Mouse (Mus musculus) heart, postnatal 0 days (tissue): ENCODE measurements around the gene Anapc16. TPM values are rescaled to one million over a fixed set of nuclear protein-coding genes. Genes with fewer than 3 reads are reported as not detected.

ENCODE experiments used
- ATAC-seq: fragments of 200-750 bp; cut with Nextera tagmentation; 2 replicates; pipeline ENCODE4 v1.8.0; 2017; ENCODE audit warnings: low read depth, moderate number of reproducible peaks, moderate library complexity; ENCODE audit not compliant: insufficient read depth
- DNase-seq: peaks from one replicate; pipeline ENCODE4 v3.0.0-alpha.2; 2016; ENCODE audit warnings: low spot score
- H3K27ac ChIP-seq: fragments of 300-500 bp; sonication (generic); 2 replicates; pipeline ENCODE4 v1.5.1; 2014; ENCODE audit warnings: low read depth, mild to moderate bottlenecking
- H3K27me3 ChIP-seq: fragments of 300-500 bp; sonication (generic); 2 replicates; pipeline ENCODE4 v1.6.1; 2014; ENCODE audit warnings: low read length, mixed read lengths; ENCODE audit not compliant: control insufficient read depth, insufficient read depth
- H3K36me3 ChIP-seq: fragments of 300-500 bp; sonication (generic); replicated peaks from 2 replicates; pipeline ENCODE4 v1.6.1; 2014; ENCODE audit warnings: low read length, mixed read lengths; ENCODE audit not compliant: control insufficient read depth, insufficient read depth
- H3K4me1 ChIP-seq: fragments of 300-500 bp; sonication (generic); 2 replicates; pipeline ENCODE4 v1.6.1; 2014; ENCODE audit warnings: antibody characterized with exemption; ENCODE audit not compliant: control insufficient read depth, insufficient read depth
- H3K4me2 ChIP-seq: fragments of 300-500 bp; sonication (generic); 2 replicates; pipeline ENCODE4 v1.6.1; 2014; ENCODE audit warnings: low read depth, mild to moderate bottlenecking, low read length, moderate library complexity
- H3K4me3 ChIP-seq: fragments of 300-500 bp; sonication (generic); 2 replicates; pipeline ENCODE4 v1.5.1; 2014; ENCODE audit warnings: low read depth, low read length
- H3K9ac ChIP-seq: fragments of 300-500 bp; sonication (generic); replicated peaks from 2 replicates; pipeline ENCODE4 v1.6.1; 2014; ENCODE audit warnings: low read depth, low read length, mixed read lengths
- H3K9me3 ChIP-seq: fragments of 300-500 bp; sonication (generic); replicated peaks from 2 replicates; pipeline ENCODE4 v1.6.1; 2016; ENCODE audit warnings: low read length; ENCODE audit not compliant: control insufficient read depth
- CTCF ChIP-seq: IDR thresholded peaks from 2 replicates; pipeline ENCODE4 v1.5.1; 2016; ENCODE audit warnings: antibody characterized with exemption, control low read depth, low read depth
- EP300 ChIP-seq: IDR thresholded peaks from 2 replicates; pipeline ENCODE4 v1.6.1; 2016; ENCODE audit warnings: antibody characterized with exemption, low read depth
- WGBS: fragments of 180-500 bp; shearing (Covaris S2); extraction: QIAGEN DNeasy Blood & Tissue Kit; methylation state at CpG from one replicate; pipeline ENCODE4 v1.1.7; 2014; 5-methylcytosine and 5-hydroxymethylcytosine counted together
- polyA plus RNA-seq: library from polyadenylated mRNA; unstranded; fragments of >200 nt; fragmentation: Nextera tagmentation; extraction: Ambion mirVana; gene quantifications from 2 replicates; pipeline ENCODE4 v1.2.1, GENCODE M21; 2015
- total RNA-seq: library from RNA; depleted of rRNA; stranded (reverse); fragments of >200 nt; gene quantifications from 2 replicates; pipeline ENCODE4 v1.2.3, GENCODE M21; 2014; ENCODE audit warnings: low replicate concordance

The Anapc16 gene
- total and polyA plus RNA-seq, 2 experiments from 2014 or later, result 29.7 to 104 TPM

DNA sequence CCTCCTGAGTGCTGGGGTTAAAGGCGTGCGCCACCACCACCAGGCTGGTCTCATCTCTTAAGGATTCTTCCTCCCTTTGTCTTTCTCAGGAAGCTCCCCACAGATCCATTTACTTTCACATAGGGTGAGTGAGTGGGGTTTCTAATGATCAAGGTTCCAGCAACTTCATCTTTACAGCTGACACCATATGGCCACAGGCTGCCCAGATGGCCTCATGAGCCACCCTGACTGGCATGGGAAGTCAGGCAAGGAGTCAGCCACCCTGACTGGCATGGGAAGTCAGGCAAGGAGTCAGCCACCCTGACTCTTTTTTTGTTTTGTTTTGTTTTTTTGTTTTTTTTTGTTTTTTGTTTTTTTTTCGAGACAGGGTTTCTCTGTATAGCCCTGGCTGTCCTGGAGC, 57.5 kb downstream of the Anapc16 start:
- 86% methylated on average over 3 of the region's 3 CpGs for WGBS
- peaks cover 36% of the 10 kb centered on the region for H3K4me1 ChIP-seq

DNA sequence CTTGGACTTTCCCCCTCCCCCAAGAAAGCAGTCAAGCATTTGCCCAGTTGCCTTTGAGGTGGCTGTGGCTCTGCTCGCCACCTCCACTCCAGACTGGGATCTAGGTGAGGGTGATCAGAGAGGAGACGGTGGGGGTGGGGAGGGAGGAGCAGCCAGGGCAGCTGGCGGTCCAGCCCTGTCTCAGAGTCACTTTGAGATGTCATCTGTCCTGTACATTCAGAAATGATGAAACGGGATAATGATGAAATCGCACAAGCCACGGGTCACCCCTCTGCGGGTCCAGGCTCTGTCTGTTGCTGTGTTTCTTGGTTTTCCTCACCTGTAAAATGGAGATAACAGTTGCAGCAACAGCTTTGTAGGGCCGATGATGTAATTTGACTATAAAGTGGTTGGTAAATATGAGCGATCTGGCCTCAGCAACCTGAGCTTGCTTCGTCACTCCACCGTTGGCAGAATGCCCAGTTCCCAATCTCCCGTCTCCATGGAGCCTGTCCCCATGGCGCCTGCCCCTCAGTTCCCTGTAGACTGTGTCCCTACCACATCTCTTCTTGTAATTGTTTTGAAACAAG, 59.4 kb downstream of the Anapc16 start:
- ATAC-seq, result peak; percentile 84
- Histone ChIP-seq H3K4me1 (peaks cover 21% of the 10 kb centered on the region), H3K9ac (0 out of 2 replicates have a peak overlapping the region, but pooled peaks have one; percentile 40), H3K9me3 (no peaks in the 10 kb centered on the region), H3K27me3 (no peaks in the 10 kb centered on the region), H3K4me3 (peak overlapping the region; percentile 29), H3K4me2 (peak overlapping the region; percentile 59), H3K36me3 (no peaks in the 10 kb centered on the region), H3K27ac (peak overlapping the region; percentile 63)
- peak; percentile 83 for DNase-seq
- 8% methylated on average over 13 of the region's 13 CpGs for WGBS
- no peak for TF ChIP-seq CTCF
- no peak for TF ChIP-seq EP300

More for the DNA sequence above, 57.5 kb downstream of the Anapc16 start:
- H3K27me3 ChIP-seq, result no peaks in the 10 kb centered on the region
- H3K4me3 ChIP-seq, result no peak overlapping the region
- TF ChIP-seq CTCF, result no peak
- TF ChIP-seq EP300, result no peak
- H3K36me3 ChIP-seq, result peaks cover 13% of the 10 kb centered on the region
- no peak for ATAC-seq
- no peak overlapping the region for H3K4me2 ChIP-seq
- no peak overlapping the region for H3K9ac ChIP-seq
- DNase-seq, result no peak
- no peak overlapping the region for H3K27ac ChIP-seq
- no peaks in the 10 kb centered on the region for H3K9me3 ChIP-seq

DNA sequence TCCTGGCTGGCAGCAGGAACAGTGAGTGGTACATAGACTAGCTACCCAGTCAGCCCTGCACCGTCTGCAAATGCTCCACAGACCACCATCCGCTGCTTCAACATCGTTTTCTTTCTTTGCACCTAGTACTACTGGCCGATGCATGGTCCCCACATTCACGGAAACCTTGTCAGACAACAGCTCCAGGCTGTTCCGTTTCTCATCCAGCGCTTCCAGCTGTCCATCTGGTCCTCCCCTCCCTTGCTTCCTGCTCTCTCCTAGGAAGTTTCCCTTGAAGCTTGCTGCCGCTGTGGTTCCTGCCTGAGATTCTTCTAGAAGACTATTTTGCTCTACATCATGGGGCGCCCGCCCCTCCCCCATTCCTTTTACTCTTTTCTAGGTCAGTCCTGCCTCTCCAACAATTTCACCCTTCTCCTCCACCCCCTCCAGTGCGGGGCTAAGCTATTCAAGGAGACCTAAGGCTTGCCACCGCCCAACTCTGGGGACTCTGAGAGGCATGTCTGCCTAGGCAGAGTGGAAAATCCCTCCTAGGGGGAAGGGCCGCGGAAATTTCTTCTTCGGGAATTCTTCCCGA, 60.0 kb downstream of the Anapc16 start:
- Histone ChIP-seq H3K4me2 (peak overlapping the region; percentile 59), H3K27ac (peak overlapping the region; percentile 63), H3K4me3 (peak overlapping the region; percentile 29), H3K36me3 (no peaks in the 10 kb centered on the region), H3K4me1 (peaks cover 15% of the 10 kb centered on the region), H3K9me3 (no peaks in the 10 kb centered on the region), H3K27me3 (no peaks in the 10 kb centered on the region), H3K9ac (peak overlapping the region; percentile 40; the same call in 1 of the 2 replicates)
- ATAC-seq (peak; percentile 49; the same call in 1 of the 2 replicates), DNase-seq (peak; percentile 47)
- TF ChIP-seq EP300, result no peak
- TF ChIP-seq CTCF, result no peak
- under 1% methylated on average over 16 of the region's 16 CpGs for WGBS

- peak overlapping the region; percentile 29 for H3K4me3 ChIP-seq
- ATAC-seq (no peak), DNase-seq (no peak)
- no peak for TF ChIP-seq EP300
- TF ChIP-seq CTCF, result no peak
- no peaks in the 10 kb centered on the region for H3K36me3 ChIP-seq
- 44% methylated on average over 21 of the region's 21 CpGs for WGBS
- peak overlapping the region; percentile 40; the same call in 1 of the 2 replicates for H3K9ac ChIP-seq
- H3K9me3 ChIP-seq, result no peaks in the 10 kb centered on the region
- H3K27me3 ChIP-seq, result no peaks in the 10 kb centered on the region
- H3K27ac ChIP-seq, result peak overlapping the region; percentile 63; the same call in 1 of the 2 replicates
- peaks cover 13% of the 10 kb centered on the region for H3K4me1 ChIP-seq
- H3K4me2 ChIP-seq, result peak overlapping the region; percentile 59
These were observed 60.6 kb downstream of the Anapc16 start for GRCm38 (mm10) chr10:59942281-59942846.

GRCm38 (mm10) chr10:59939081-59939480, 63.9 kb downstream of the Anapc16 start:
- H3K9ac ChIP-seq, result no peak overlapping the region
- no peaks in the 10 kb centered on the region for H3K36me3 ChIP-seq
- TF ChIP-seq CTCF (no peak), EP300 (no peak)
- DNase-seq, result no peak
- H3K27me3 ChIP-seq, result no peaks in the 10 kb centered on the region
- no peak for ATAC-seq
- no peak overlapping the region for H3K4me2 ChIP-seq
- WGBS, result 65% methylated on average over 1 of the region's 1 CpGs
- H3K4me1 ChIP-seq, result peaks cover 18% of the 10 kb centered on the region
- H3K27ac ChIP-seq, result no peak overlapping the region
- no peak overlapping the region for H3K4me3 ChIP-seq
- H3K9me3 ChIP-seq, result no peaks in the 10 kb centered on the region
